Mouse (Mus musculus): ENCODE results near the gene 4933427D14Rik. TPM values are rescaled to one million over a fixed set of nuclear protein-coding genes. Genes with fewer than 3 reads are reported as not detected.

4933427D14Rik gene
- polyA plus RNA-seq, 1 experiment = 31.3 TPM

GRCm38 (mm10) chr11:72163198-72163597 is 44.1 kb downstream of the 4933427D14Rik start:
- no peak for DNase-seq (ENCODE audit: low read depth)
- TF ChIP-seq POLR2A (IDR thresholded peaks at IDR 0.05; ENCODE audit: borderline replicate concordance, extremely low read depth, insufficient read depth, insufficient read length, poor library complexity, severe bottlenecking) (no peak), CTCF (IDR thresholded peaks at IDR 0.05; ENCODE audit: borderline replicate concordance, extremely low read depth, insufficient read depth, insufficient read length) (no peak)

DNA sequence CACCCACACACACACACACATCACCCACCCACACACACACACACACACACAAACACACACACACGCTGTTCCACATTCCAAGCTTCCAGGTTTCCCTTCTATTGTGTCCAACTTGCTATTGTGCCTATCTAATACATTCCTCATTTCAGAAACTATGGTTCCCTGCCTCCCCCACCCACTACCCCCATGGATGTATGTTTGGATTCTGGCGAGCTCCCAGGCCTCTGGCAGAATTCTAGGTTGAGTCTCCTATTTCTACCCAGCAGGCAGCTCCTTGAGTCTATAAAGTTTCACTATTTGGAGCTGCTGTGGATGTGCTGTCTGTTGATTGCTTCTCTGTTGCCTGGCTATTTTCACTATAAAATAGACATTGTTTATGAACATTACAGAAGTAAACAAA is 50.6 kb downstream of the 4933427D14Rik start:
- no peak for DNase-seq (ENCODE audit: low read depth)
- TF ChIP-seq CTCF (IDR thresholded peaks at IDR 0.05; ENCODE audit: borderline replicate concordance, extremely low read depth, insufficient read depth, insufficient read length) = no peak

DNA sequence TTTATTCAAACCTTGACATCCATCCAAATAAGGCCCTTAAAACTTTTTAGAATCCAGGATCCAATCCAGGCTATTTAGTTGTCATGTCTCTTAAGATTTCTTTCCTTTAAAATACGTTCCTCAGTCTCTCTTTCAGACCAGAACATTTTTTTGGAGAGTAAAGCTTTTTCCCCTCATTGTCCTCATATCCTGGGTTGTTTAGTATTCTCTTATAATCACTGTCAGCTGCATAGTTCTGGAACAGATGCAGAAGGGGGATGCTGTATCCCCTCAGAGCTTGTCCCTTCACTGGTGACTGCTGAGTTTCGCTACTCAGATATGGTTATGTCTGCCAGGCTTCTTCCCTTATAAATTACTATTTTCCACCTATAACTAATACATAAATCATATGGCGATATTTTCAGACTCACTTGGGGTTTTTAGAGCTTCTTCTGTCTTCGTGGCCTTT is 51.3 kb downstream of the 4933427D14Rik start:
- TF ChIP-seq CTCF (IDR thresholded peaks at IDR 0.05; ENCODE audit: borderline replicate concordance, extremely low read depth, insufficient read depth, insufficient read length) = no peak
- no peak for TF ChIP-seq POLR2A (IDR thresholded peaks at IDR 0.05; ENCODE audit: borderline replicate concordance, extremely low read depth, insufficient read depth, insufficient read length, poor library complexity, severe bottlenecking)
- no peak for DNase-seq (ENCODE audit: low read depth)

- DNase-seq (ENCODE audit: low read depth) = peak; percentile 78
- TF ChIP-seq CTCF (IDR thresholded peaks at IDR 0.05; ENCODE audit: borderline replicate concordance, extremely low read depth, insufficient read depth, insufficient read length) (no peak), POLR2A (IDR thresholded peaks at IDR 0.05; ENCODE audit: borderline replicate concordance, extremely low read depth, insufficient read depth, insufficient read length, poor library complexity, severe bottlenecking) (no peak)
Measured at GRCm38 (mm10) chr11:72155186-72155980, 51.9 kb downstream of the 4933427D14Rik start.

GRCm38 (mm10) chr11:72153122-72153862 is 54.0 kb downstream of the 4933427D14Rik start:
- no peak for TF ChIP-seq CTCF (IDR thresholded peaks at IDR 0.05; ENCODE audit: borderline replicate concordance, extremely low read depth, insufficient read depth, insufficient read length)
- no peak for TF ChIP-seq POLR2A (IDR thresholded peaks at IDR 0.05; ENCODE audit: borderline replicate concordance, extremely low read depth, insufficient read depth, insufficient read length, poor library complexity, severe bottlenecking)
- no peak for DNase-seq (ENCODE audit: low read depth)

GRCm38 (mm10) chr11:72151120-72151519 is 56.1 kb downstream of the 4933427D14Rik start:
- no peak for DNase-seq (ENCODE audit: low read depth)
- no peak for TF ChIP-seq CTCF (IDR thresholded peaks at IDR 0.05; ENCODE audit: borderline replicate concordance, extremely low read depth, insufficient read depth, insufficient read length)
- no peak for TF ChIP-seq POLR2A (IDR thresholded peaks at IDR 0.05; ENCODE audit: borderline replicate concordance, extremely low read depth, insufficient read depth, insufficient read length, poor library complexity, severe bottlenecking)

- no peak for TF ChIP-seq CTCF (IDR thresholded peaks at IDR 0.05; ENCODE audit: borderline replicate concordance, extremely low read depth, insufficient read depth, insufficient read length)
- TF ChIP-seq POLR2A (IDR thresholded peaks at IDR 0.05; ENCODE audit: borderline replicate concordance, extremely low read depth, insufficient read depth, insufficient read length, poor library complexity, severe bottlenecking) = no peak
- DNase-seq (ENCODE audit: low read depth) = peak; percentile 90
Measured at GRCm38 (mm10) chr11:72147910-72148309, 59.3 kb downstream of the 4933427D14Rik start.

DNA sequence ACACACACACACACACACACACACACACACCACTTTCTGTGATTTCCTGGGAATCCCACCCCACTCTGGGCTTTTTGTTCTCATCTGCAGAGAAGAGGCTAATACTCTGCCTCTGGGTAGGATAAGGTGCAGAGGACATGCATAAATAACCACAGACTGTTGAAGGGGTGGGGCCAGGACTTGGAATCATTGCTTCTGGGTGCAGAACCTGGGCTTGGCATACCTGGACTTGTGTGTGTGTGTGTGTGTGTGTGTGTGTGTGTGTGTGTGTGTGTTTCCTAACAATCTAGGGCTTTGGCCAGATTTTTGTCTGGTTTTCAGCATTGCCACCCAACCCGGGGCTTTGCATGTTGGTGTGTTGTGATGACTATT is 61.4 kb downstream of the 4933427D14Rik start:
- DNase-seq (ENCODE audit: low read depth) = no peak

GRCm38 (mm10) chr11:72145182-72145876 is 61.9 kb downstream of the 4933427D14Rik start:
- peak; percentile 49; the same call in 1 of the 2 replicates for TF ChIP-seq CTCF (IDR thresholded peaks at IDR 0.05; ENCODE audit: borderline replicate concordance, extremely low read depth, insufficient read depth, insufficient read length)
- TF ChIP-seq POLR2A (IDR thresholded peaks at IDR 0.05; ENCODE audit: borderline replicate concordance, extremely low read depth, insufficient read depth, insufficient read length, poor library complexity, severe bottlenecking) = no peak
- no peak for DNase-seq (ENCODE audit: low read depth)

More for the DNA sequence above, 61.4 kb downstream of the 4933427D14Rik start:
- no peak for TF ChIP-seq CTCF (IDR thresholded peaks at IDR 0.05; ENCODE audit: borderline replicate concordance, extremely low read depth, insufficient read depth, insufficient read length)
- no peak for TF ChIP-seq POLR2A (IDR thresholded peaks at IDR 0.05; ENCODE audit: borderline replicate concordance, extremely low read depth, insufficient read depth, insufficient read length, poor library complexity, severe bottlenecking)

GRCm38 (mm10) chr11:72142889-72143288 is 64.4 kb downstream of the 4933427D14Rik start:
- TF ChIP-seq CTCF (IDR thresholded peaks at IDR 0.05; ENCODE audit: borderline replicate concordance, extremely low read depth, insufficient read depth, insufficient read length) (no peak), POLR2A (IDR thresholded peaks at IDR 0.05; ENCODE audit: borderline replicate concordance, extremely low read depth, insufficient read depth, insufficient read length, poor library complexity, severe bottlenecking) (no peak)
- peak; percentile 47 for DNase-seq (ENCODE audit: low read depth)

DNA sequence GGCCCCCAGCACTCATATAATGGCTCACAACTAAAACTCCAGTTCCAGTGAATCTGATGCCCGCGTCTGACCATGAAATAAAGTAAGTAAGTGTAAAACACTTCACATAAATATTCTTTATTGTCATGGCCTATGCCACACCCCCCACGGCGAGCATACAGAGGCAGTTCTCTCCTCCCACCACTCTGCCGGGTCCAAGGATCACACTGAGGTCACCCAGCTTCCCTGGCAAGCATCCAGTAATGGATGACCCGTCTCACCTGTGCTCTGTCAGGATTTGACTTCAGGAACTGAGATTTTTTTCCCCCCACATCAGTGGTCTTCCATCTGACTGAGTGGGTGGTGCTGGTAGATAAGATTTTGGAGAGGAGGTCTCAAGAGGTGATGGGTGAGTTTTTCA is 67.1 kb downstream of the 4933427D14Rik start:
- no peak for TF ChIP-seq POLR2A (IDR thresholded peaks at IDR 0.05; ENCODE audit: borderline replicate concordance, extremely low read depth, insufficient read depth, insufficient read length, poor library complexity, severe bottlenecking)
- no peak for TF ChIP-seq CTCF (IDR thresholded peaks at IDR 0.05; ENCODE audit: borderline replicate concordance, extremely low read depth, insufficient read depth, insufficient read length)
- DNase-seq (ENCODE audit: low read depth) = no peak
